Mouse (Mus musculus): Measurements from ENCODE around the gene Myf5.

DNA sequence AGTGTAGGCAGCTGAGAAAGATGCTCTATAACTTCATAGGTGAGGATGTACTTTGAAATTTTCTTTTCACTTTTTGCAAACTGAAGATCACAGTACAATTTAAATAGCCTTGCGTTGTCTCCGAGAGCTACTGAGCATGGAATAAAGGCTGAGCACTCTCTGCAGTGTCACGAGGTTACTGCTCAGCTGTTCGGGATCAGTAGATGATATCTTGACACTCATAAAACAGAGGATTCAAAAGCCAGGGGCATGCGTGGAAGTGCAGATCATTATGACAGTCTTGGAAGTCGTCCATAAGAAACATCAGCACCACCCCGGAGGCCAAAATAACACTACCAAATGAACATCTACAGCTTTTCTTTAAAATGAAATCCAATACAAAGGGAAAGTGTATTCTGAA lies 30.7 kb upstream of the Myf5 start:
- TF ChIP-seq CTCF (IDR thresholded peaks at IDR 0.05; ENCODE audit: borderline replicate concordance, control insufficient read depth, extremely low read depth, insufficient read depth, low read length, poor library complexity) (no peak), POLR2A (IDR thresholded peaks at IDR 0.05; ENCODE audit: control insufficient read depth, extremely low read depth, insufficient read depth, low read length, poor library complexity) (no peak)

All from thymus, adult 2 months (tissue).